Mouse (Mus musculus) adrenal gland, postnatal 25 days (tissue): ENCODE data around the gene Tom1l1. TPM values are rescaled to one million over a fixed set of nuclear protein-coding genes. Genes with fewer than 3 reads are reported as not detected.

Source experiments
- DNase-seq: peaks from one replicate; pipeline ENCODE4 v3.0.0; 2021; ENCODE audit warnings: mixed read lengths
- total RNA-seq: library from RNA; stranded (reverse); gene quantifications from 2 replicates; pipeline ENCODE4 v1.2.3, GENCODE M21; 2021

Gene Tom1l1
- total RNA-seq, 1 experiment from 2014 or later, result 71.5 TPM

GRCm38 (mm10) chr11:90614743-90615142 lies 73.4 kb downstream of the Tom1l1 start:
- no peak for DNase-seq

DNA sequence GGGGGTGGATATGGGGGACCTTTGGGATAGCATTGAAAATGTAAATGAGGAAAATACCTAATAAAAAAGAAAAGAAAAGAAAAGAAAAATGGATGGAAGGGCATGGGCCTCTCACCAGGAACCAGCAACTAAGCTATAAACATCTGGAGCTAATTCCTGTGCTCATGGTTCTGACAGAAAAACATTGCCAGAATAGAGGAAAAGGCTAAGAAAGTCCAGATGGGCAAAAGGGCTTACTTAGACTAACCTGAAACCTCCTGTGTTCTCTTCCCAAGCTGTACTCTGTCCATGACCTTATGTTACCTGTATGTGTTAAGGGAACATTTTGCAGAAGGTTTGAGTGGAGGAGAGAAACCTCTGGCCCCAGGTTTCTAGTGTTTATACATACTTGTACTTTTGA lies 76.0 kb downstream of the Tom1l1 start:
- no peak for DNase-seq

DNA sequence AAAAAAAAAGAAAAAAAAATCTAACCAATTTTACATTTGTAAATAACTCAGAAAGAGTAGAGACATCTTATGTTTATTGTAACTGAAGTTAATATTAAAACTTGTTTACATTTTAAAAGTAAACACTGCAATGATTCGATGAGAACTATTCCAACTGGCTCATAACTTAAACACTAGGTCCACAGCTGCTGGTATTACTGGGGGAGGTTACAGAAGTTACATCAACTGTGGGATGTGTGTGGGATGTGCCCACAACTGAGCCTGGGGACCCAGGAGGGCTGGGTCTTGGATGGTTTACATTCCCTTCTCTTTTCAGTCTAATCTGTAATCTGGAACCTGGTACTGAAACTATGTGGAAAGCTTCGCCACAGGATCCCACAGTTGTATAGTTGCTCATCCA lies 85.1 kb downstream of the Tom1l1 start:
- DNase-seq, result no peak

DNA sequence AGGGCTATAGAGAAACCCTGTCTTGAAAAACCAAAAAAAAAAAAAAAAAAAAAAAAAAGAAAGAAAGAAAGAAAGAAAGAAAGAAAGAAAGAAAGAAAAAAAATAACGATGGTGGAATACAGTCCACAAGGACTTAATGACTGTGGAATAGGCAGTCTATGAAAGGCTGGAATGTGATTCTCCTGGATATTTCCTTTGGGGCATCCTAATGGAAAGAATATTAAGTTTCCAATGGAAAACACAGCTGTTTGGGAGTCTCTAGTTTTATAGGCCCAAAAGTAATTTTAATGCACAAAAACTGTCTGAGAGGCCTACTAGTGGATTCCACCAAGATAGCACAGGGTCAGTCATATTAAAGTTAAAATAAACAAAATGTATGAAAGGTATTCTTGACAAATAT lies 92.3 kb downstream of the Tom1l1 start:
- no peak for DNase-seq

Other genes starting within 250 kb of the Tom1l1 start
- gene Stxbp4, start 50.3 kb downstream of the Tom1l1 start, total RNA-seq, result 11.8 and 12.9 TPM in 2 replicates
- gene Cox11, start 50.2 kb downstream of the Tom1l1 start, total RNA-seq, result 21.4 and 25.7 TPM in 2 replicates